Mouse (Mus musculus): Measurements from ENCODE around the gene Irf2. TPM values are rescaled to one million over a fixed set of nuclear protein-coding genes. Genes with fewer than 3 reads are reported as not detected.

Gene Irf2
- 521 TPM for polyA plus RNA-seq (2014; fragmentation: Illumina TruSeq; extraction: RNeasy Lipid Tissue Mini Kit (QIAGEN cat#74804); ENCODE audit: low read depth, low replicate concordance)

GRCm38 (mm10) chr8:46739003-46739949 is at the start of gene Irf2:
Gene Irf2, plus strand, starts transcription at chr8:46739732.

Other genes starting within 250 kb of the Irf2 start
- 19.3 TPM for gene Cenpu, start 187.7 kb upstream of the Irf2 start, polyA plus RNA-seq (2014; fragmentation: Illumina TruSeq; extraction: RNeasy Lipid Tissue Mini Kit (QIAGEN cat#74804); ENCODE audit: low read depth, low replicate concordance)
- gene Primpol, start 122.5 kb upstream of the Irf2 start, polyA plus RNA-seq (2014; fragmentation: Illumina TruSeq; extraction: RNeasy Lipid Tissue Mini Kit (QIAGEN cat#74804); ENCODE audit: low read depth, low replicate concordance): 27.5 TPM
- gene Casp3, start 122.4 kb upstream of the Irf2 start, polyA plus RNA-seq (2014; fragmentation: Illumina TruSeq; extraction: RNeasy Lipid Tissue Mini Kit (QIAGEN cat#74804); ENCODE audit: low read depth, low replicate concordance): 176 TPM
- 4.8 TPM for gene Enpp6, start 247.2 kb downstream of the Irf2 start, polyA plus RNA-seq (2014; fragmentation: Illumina TruSeq; extraction: RNeasy Lipid Tissue Mini Kit (QIAGEN cat#74804); ENCODE audit: low read depth, low replicate concordance)